Mouse (Mus musculus) embryo, embryonic 11.5 days (tissue): ENCODE data around the gene Pou2f2.
A peak's percentile ranks its signal among the peaks of the same experiment; 100 is the strongest.

Experiments
- DNase-seq: peaks from one replicate; pipeline ENCODE4 v3.0.0-alpha.2; 2012; ENCODE audit warnings: low read depth, low spot score

Pou2f2 gene

DNA sequence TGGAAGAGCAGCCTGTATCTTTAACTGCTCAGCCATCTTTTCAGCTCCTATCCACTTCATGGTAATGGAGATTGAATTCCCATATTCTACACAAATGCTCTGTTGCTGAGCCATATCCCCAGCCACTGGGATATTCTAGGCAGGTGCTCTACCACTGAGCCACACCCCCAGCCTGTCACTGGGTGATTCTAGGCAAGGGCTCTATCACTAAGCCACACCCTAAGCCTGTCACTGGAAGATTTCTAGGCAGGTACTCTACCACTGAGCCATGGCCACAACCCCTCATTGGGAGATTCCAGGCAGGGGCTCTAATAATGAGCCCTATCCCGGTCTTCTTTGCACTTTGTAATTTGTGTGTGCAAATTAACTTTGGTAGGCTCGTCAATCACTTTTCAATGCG, 15.6 kb upstream of the Pou2f2 start:
- no peak for DNase-seq

DNA sequence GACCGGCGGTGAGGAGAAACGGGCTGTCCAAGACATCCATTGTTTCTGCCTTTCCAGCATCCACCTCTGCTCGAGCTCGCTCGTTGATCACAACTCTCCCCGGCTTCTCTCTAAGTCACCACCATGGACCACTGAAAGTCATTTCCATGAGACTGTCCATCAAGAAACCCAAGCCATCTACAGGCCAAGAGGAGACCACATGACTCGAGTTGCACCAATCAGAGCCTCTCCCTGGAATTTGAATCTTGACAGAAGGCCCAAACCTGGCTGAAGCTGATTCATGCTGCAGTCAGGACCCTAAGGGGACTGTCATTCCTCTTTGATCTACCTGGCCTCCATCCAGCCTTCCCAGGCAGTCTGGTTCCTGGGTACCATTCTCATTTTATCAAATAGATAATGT, 12.6 kb upstream of the Pou2f2 start:
- no peak for DNase-seq

DNA sequence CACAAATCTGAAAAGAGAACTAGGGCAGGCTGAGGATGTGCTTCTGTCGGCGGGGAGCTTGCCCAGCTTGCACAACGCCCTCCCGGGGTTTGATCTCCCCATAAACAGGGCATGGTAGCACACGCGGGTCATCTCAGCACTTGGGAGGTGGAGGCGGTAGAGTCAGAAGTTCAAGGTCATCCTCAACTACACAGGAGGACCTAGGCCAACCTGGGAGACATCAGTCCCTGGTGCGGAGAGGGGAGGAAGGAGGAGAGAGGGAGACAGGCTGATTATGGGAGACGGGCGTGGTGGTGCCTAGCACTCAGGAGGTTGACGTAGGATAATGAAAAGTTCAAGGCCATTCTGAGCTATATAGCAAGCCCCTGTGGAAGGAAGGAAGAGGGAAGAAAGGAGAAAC, 11.3 kb upstream of the Pou2f2 start:
- no peak for DNase-seq

DNA sequence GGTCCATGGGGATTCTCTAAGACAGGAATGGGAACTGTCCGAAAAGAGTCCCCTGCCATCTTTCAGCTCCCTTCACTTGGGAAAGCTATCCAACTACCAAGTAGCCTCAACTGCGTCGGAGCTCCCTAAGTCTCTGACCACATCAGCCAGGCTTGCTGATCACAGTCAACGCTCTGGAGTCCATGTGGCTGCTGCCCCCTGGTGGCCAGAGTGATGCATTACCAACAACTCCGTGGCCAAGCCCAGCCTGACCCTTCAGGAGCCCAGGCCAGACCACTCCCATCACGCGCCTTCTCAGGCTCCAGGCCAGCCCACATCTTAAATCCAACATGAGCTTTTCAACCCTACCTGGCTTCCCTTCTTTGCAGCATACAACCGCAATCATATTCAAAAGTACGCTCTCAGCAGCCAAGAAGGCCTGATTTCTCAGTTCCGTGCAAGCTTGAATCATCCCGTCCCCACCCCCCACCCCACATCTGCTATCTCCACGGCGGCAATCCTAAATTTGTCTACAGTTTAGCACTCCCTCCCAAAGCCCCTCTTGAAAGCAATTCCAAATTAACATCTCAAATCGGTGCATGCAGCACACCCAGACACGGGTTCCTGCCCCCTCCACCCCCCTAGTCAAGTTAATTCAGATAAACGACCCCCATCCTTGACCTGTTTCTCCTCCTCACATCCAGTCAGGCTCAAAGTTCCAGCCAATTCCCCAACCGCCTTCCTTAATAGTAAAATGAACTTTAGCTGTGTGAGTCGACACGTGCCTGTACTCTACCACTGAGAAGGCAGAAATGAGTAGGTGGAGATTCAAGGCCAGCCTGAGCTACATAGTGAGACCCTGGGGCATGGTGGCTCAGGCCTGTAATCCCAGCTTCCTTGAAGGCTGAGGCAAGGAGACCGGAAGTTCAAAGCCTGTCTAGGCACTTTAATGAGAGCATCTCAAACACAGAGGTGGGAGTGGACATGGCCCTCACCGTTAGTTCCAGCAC, 8.4 kb upstream of the Pou2f2 start:
- peak; percentile 76 for DNase-seq

DNA sequence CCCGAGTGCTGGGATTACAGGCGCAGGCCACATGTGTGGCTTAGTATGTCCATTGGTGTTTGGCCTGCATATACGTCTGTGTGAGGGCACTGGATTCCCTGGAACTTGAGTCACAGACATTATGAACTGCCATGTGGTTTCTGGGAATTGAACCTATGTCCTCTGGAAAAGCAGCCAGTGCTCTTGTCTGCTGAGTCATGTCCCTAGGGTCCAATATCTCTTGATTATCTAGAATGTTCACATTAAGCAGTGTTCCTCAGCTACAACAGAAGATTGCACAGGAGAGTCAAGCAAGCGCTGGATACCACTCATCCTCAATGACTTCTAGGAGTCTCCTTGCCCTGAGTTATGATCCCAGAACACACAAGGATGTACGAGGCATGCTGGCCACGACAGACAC, 4.6 kb upstream of the Pou2f2 start:
- DNase-seq, result no peak

DNA sequence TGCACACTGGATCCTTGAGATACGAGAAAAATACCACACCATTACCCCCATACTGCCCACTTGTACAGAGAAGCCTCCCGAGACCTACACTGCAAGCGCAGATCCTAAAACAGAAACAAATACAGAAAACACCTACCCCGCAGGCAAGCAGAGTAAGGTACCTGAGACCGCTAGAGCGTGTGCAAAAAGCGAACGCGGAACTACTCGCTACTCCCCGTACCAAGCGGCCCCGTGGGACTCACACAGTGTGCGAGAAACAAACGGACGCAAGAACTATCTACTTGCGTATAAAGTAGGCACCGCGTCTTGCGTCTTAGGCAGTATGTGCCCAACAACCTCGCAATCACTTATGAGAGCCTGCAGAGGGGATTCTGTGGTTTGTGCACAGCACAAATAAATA, 2.3 kb upstream of the Pou2f2 start:
- no peak for DNase-seq

DNA sequence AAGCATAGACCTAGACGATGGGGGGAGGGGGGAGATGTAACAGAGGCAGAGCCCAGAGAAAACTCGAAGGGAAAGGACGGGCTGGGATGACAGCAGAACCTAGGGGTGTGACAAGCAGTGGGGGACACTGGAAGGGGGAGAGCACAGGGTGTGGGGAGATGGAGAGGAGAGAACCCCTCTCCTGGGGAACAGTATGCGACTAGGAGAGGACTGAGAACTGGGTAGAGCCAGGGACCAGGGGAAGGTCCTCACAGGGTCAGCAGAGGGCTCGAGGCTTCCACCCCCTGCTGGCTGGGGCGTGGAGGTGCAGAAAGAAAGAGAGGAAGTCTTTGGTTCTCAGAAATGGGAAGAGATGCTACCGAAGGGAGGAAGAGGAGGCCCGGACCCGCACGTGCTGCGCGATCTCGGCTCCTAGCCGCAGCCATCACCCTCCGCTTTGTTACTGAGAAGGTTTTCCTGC, 1.8 kb upstream of the Pou2f2 start:
- no peak for DNase-seq

DNA sequence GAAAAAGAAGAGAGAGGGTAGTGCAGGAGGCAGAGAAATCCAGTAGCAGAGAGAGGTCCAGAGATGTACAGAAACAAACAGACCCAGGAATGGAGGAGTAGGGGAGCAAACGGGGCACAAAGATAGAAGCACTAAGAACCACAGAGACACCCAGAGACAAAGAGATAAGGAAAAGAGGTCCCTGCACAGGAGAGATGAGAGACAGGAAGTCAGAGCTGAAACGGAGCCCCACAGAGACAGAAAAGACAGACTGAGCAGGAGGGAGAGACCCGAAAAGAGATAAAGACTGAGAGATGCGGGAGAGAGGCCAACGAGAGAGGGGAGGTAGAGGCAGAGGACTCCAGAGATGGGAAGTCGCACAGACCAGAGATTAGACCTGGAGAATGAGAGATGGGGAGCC, 986 bp upstream of the Pou2f2 start:
- no peak for DNase-seq

DNA sequence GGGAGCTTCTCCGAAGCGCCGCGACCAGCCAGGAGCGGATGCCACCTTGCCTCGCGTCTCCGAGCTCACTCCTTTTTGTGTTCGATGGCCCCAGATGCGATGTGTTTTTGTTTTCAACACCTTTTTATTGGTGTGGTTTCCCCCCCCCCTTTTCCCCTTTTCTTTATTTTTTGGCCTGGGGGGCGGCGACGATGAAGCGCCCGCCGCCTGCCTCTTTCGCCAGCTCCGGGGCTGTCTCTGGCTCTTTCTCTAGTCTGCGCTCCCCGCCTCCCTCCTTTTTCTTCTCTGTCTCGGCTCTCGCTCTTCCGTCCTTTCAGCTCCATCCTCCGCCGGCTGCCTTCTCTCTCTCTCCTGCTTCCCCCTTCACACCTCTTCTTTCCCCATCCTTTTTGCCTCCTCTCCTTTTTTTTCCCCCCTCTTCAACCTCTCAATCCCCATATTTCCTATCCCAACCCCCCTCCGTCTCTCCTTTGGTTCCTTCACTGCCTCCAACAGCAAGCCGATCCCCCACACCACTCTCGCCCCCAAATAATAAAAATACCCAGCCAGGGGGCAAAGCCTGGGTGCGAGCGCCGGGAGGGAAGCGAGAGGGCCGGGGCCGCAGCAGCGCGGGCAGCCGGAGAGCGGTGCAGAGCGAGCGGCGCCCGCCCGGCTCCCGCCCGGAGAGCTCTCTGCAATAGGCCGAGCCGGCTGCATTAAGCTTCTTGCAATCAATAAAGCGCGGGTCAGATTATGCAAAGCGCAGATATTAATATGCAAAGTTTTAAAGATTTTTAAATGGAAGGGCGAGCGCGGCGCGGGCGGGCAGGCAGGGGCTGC, 530 bp downstream of the Pou2f2 start:
- no peak for DNase-seq

DNA sequence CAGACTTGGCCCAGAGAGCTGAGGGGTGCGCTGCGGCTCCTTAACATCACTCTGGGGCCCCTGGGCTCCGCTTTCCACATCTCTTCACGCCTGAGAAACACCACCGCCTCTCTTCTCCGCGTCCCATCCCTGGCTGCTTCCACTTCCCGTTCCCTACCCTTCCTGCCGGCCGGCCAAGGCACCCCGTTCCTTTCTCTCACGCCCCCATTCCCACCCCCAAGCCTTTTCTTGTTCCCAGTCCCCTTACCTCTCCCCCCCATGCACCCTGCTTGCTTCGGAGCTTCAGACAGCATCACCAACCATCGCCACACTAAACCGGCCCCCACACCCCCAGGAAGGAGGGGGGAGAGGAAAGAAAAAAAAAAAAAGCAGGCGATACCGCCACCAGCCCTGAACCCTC, 1.2 kb downstream of the Pou2f2 start:
- DNase-seq, result no peak

DNA sequence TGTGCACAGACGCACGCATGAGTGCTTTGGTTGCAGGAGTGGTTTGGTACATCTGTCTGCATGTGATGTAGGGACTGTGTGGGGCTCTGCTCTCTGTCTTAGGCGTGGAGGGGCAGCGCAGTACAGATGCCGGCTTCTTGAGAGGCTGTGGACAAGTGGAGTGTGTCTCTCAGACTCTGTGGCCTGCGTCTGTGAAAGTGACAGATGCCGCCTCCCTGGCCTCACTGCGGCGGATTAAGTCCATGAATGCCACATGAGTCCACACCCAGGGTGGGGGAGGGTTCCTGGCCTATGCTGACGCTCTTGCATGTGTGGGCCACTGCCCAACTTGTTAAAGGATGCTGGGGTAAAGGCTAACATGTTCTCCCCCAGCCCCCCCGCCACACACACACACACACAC, 5.2 kb downstream of the Pou2f2 start:
- DNase-seq, result no peak

DNA sequence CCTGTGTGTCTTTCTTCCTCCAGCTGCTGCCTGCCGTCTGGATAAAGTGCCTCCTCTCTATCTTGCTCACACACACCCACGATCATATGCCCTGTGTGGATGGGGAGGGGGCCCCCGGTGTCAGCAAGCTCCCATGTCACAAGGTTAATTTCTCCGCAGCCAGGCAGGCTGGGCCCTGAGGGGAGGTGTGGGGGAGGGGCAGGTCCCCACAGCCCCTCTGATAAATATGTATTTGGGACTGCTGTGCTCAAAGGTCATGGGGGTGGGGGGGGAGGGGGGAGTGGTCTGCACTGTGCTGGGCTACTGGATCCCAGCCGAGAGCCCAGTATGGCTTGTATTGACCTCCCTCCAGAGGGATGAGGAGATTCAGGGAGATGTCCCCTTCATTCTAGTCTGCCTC, 6.9 kb downstream of the Pou2f2 start:
- DNase-seq, result no peak

DNA sequence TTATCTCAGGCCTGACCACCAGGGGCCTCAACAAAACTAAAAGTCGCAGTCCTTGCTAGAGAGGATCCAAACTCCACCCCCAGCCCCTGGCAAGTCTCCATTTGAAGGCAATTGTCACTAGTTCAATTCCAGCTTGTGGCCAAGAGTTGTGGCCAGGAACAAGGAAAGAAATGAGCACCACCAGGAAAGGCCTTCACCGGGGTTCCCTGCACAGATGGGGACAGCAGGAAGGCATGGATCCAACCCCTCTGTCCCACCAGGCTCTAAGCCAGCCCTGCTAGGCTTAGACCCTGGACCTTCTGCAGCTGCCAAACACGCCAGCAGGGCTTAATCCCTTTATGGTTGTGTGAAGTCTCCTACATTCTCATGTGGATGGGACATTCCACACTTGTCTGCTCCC, 8.9 kb downstream of the Pou2f2 start:
- DNase-seq, result no peak

DNA sequence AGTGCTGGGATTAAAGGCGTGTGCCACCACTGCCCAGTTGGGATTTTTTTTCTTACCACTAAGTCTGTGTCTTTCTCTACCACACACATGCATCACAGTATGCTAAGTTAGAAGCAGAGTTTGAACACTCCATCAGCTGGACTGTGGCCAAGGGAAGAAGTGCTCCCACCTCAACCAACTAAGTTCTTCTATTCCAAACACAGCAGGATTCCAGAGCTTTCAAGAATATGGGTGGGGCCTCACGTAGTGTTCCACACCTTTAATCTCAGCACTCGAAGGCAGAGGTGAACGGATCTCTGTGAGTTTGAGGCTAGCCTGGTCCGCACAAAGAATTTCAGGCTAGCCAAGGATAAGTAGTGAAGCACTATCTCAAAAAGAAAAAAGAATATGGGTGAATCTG, 13.4 kb downstream of the Pou2f2 start:
- DNase-seq, result no peak

DNA sequence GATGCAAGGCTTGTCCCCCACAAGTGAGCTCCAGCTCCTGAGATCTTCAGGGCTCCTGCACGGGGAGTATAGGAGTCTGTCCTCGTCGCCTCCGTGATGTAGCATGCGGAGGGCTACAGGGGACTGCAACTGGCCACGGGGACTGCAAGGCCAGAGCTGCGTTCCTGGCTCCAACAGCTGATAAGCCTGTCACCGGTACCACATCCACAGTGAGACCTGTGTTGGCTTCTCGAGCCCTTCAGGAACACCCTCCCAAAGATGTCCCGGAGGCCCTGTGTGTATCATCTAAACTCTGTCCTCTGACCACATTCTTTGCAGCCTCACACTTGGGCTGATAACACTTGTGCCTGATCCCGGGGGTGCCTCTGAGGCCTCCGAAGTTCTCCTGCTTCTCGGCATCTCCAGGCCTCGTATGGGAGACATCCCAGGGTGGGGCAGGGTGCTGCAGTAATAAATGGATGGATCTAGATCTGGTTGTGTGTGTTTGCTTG, 23.3 kb downstream of the Pou2f2 start:
- DNase-seq, result no peak

DNA sequence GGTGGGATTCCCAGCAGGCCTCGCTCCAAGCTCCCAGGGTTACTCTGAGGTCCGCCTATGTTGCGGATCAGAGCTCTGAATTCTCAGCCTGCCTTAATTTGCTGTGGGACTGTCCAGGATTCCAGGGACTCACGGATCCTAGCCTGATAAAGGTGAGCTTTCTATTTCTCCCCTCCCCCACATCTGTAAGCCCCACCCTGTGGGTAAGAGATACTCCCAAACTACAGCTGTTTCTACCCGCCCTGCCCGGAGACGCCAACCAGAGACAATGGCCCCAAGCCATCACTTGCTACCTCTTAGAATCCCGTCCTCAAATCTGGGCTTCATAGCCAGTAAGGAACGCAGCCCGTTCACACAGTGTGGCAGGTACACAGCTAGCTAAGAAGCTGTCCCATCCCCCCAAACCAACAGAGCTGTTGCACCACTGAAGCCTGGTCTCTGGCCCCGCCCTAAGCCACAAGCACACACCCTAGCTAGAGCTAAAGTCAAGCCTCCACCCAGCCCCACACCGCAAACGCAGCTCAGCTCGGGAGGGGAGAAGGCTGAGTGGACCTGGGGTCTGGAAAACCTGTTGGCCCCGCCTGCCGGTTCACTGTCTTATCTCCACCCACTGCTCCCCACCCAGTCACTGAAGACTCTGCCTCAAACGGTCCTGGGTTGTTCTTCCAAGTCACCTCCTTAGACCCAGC, 23.9 kb downstream of the Pou2f2 start:
- no peak for DNase-seq

DNA sequence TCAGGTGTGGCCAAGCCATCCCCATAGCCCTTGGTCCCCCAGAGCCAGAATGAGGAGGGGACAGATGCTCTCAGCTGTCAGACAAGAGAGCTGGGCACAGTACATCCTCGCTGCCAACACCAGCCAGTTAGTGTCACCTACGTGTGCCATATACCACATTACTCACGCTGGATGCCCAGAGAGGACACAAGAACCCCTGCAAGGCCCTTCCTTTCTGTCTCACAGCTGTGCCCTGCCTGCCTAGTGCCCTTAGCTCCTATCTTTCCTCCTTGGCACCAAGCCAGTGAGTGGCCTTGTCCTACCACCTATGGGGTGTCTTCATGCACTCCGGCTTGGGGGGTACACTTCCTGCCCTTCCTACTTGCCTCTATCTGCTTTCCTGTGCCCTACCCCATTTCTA, 24.9 kb downstream of the Pou2f2 start:
- DNase-seq, result no peak

DNA sequence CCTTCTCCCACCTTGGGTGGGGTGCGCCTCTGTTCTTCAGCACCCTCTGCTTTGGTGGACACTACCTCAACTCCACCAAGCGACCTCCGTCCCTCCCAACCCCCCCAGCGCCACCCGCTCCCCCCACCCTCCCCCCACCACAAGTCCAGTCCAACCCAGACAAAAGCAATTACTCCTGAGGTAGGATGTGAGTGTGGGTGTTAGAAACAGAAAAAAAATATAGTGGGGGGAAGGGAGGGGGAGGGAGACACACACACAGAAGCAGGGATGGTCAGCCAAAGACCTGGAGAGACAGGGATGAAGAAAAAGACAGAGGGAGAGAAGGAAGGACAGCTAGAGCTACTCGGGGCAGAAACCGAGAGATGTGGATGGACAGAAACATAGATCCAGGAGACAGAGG, 25.7 kb downstream of the Pou2f2 start:
- DNase-seq, result no peak

DNA sequence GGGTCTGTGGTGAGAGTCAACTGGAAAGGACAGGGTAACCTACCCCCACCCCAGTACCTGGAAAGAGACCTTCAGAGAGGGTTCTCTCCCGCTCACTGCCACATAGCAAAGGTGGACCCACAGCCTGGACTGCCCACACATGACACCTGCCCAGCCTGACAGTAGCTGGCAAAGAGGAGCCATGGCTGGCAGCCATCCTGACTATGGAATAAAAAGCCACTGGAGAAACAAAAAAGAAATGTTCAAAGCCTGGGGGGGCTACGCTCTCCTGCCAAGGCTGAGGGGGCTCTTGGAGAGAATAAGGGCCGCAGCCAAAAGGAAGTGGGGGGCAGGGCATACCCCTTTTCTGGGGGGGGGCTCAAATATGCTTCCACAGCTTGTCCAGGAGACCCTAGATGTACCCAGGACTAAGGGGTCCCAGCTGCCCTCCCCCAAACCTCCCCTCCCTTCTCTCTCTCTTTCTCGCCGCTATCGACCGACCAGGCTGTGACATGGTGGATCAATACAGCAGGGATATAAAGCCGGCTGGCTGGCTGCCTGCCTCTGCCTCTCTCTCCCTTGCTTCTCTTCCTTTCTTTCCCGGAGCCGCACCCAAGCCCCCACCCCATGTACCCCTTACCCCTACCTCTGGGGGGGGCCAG, 27.5 kb downstream of the Pou2f2 start:
- DNase-seq, result no peak

DNA sequence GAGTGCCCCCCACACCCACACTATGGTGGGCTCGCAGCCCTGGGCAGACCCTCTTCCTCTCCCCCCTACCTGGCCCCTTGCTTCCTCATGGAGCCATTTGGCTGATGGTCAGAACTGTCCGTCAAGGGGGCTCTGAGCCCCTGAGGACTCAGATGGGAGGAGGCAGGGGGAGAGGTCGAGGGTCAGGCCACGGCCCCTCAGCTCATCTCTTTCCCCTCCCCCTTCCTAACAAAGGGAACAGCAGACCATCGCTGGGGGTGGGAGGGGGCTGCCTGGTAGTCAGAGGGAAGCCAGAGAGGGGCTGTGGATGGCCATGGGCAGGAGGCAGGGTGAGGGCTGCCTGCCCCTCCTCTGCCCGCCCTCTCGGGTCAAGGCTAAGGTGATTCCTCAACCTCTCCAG, 28.5 kb downstream of the Pou2f2 start:
- no peak for DNase-seq

DNA sequence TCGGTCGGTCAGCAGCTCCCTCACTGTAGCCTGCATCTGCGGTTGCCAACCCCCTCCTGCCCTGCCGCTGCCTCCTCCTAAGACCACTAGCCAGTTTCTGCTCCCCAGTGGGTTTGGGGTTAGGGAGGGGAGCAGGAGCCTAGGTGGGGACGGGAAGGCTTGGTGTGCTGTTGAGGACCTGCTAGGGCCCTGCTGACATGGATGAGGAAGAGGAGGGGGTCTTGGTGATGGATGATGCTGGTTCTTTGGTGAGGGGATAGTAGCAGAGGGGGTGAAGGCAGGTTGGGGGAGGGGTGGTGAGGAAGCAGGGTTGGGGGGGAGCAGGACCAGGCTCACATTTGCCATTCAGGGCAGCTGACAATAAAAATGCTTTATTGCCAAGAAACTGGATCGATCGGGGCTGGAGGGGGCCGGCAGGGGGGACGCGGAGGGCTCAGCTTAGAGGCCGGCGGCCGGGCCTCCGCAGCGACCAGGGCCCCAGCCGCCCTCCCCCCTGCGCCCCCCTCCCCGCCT, 29.3 kb downstream of the Pou2f2 start:
- DNase-seq, result no peak
